Mouse (Mus musculus) intestine, embryonic 14.5 days (tissue): ENCODE measurements at regions not wholly inside any gene's neighbourhood (a gene's known extent, or its start where the extent isn't known, plus 50 kb on each side); places are given as distances from the start of the nearest gene placed in this dataset. TPM values are rescaled to one million over a fixed set of nuclear protein-coding genes. Genes with fewer than 3 reads are reported as not detected.

Experiments used
- microRNA-seq: library from miRNA; unstranded; fragments of <30 nt; microRNA quantifications from one replicate; pipeline ENCODE4, GENCODE M21; 2016

Small RNAs in the stretch of these regions (microRNA-seq; reads per million reads assigned to microRNA genes)
- gene Gm27883, result not detected
